Mouse (Mus musculus) spleen, adult 2 months (tissue): Measurements from ENCODE around the gene Etl4.

Experiments used
- CTCF ChIP-seq: fragments of 200-500 bp; IDR thresholded peaks from 2 replicates; pipeline ENCODE4 v1.5.1; 2011; ENCODE audit warnings: mild to moderate bottlenecking, inconsistent platforms; ENCODE audit not compliant: insufficient read depth, insufficient read length, insufficient replicate concordance; ENCODE audit errors: extremely low read depth
- POLR2A ChIP-seq: fragments of 200-500 bp; IDR thresholded peaks from 2 replicates; pipeline ENCODE4 v1.6.1; 2011; ENCODE audit warnings: low read depth, low read length, inconsistent platforms

GRCm38 (mm10) chr2:20394083-20394482 is 484.5 kb downstream of the Etl4 start:
- TF ChIP-seq CTCF, result no peak
- TF ChIP-seq POLR2A, result no peak
